Mouse (Mus musculus): ENCODE data around the gene Pde4d. TPM values are rescaled to one million over a fixed set of nuclear protein-coding genes. Genes with fewer than 3 reads are reported as not detected.

Gene Pde4d
- polyA plus RNA-seq, 1 experiment from 2014 or later = 9.8 TPM

DNA sequence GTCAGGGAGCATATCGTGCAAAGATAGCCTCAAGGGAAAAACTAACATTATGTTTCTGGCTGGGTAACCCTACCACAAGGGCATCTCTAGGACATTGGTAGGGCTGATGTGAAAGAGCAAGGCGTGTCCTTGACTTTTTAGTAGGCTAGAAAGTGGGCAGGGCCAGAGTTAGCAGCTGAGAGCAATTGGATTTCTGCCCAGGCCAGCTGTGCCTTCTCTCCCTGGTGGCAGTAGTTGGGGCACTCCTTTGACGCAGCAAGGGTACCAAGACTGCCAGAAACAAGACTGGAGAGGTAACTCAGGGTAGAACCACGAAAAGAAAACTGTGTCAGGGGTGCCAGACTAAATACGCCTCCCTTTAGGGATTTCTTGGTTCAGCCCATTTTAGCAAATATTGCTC, 1536.1 kb downstream of the Pde4d start:
- WGBS = 85% methylated on average over 5 of the region's 5 CpGs

GRCm38 (mm10) chr13:109992775-109993505, 1543.2 kb downstream of the Pde4d start:
- no peaks in the 10 kb centered on the region for H3K4me1 ChIP-seq
- no peak overlapping the region for H3K4me3 ChIP-seq
- no peak overlapping the region for H3K27ac ChIP-seq
- H3K9me3 ChIP-seq = no peaks in the 10 kb centered on the region
- 76% methylated on average over 5 of the region's 5 CpGs for WGBS
- H3K36me3 ChIP-seq (replicated peaks) = no peaks in the 10 kb centered on the region
- H3K27me3 ChIP-seq (ENCODE audit: poor library complexity, severe bottlenecking) = no peaks in the 10 kb centered on the region
- DNase-seq (ENCODE audit: extremely low spot score, low spot score) = no peak

More for the DNA sequence above, 1536.1 kb downstream of the Pde4d start:
- Histone ChIP-seq H3K4me1 (no peaks in the 10 kb centered on the region), H3K36me3 (replicated peaks) (no peaks in the 10 kb centered on the region), H3K4me3 (no peak overlapping the region), H3K27me3 (ENCODE audit: poor library complexity, severe bottlenecking) (no peaks in the 10 kb centered on the region), H3K9me3 (no peaks in the 10 kb centered on the region), H3K27ac (no peak overlapping the region)
- no peak for DNase-seq (ENCODE audit: extremely low spot score, low spot score)

DNA sequence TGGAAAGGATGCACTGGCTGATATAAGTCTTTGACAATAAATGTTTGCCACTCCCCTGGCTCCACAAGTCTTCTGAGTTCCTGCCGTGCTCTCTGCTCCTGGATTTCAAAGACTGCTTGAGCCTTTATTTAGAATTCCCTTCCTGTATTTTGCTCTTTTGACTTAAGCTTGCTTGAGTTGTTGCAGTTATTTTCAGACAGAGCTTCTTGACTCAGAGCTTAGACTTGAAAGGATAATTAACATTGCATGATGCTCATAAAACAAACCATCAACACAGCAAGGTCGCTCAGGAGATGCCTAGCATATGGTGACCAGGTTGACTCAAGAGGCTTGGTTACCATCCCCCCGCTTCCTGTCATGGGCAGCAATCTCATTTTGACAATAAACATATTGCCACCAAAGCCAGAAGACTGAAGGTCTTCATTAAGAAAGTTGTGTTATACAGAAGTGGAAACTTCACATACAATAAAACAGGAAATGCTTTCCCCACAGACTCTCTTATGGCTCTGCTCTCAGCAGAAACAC, 1544.6 kb downstream of the Pde4d start:
- no peaks in the 10 kb centered on the region for H3K27me3 ChIP-seq (ENCODE audit: poor library complexity, severe bottlenecking)
- no peak for DNase-seq (ENCODE audit: extremely low spot score, low spot score)
- H3K36me3 ChIP-seq (replicated peaks) = no peaks in the 10 kb centered on the region
- H3K4me1 ChIP-seq = no peaks in the 10 kb centered on the region
- WGBS = 78% methylated on average over 3 of the region's 3 CpGs
- H3K4me3 ChIP-seq = no peak overlapping the region
- no peaks in the 10 kb centered on the region for H3K9me3 ChIP-seq
- no peak overlapping the region for H3K27ac ChIP-seq

GRCm38 (mm10) chr13:110002081-110002480, 1552.3 kb downstream of the Pde4d start:
- H3K9me3 ChIP-seq = no peaks in the 10 kb centered on the region
- peaks cover 12% of the 10 kb centered on the region for H3K27me3 ChIP-seq (ENCODE audit: poor library complexity, severe bottlenecking)
- H3K36me3 ChIP-seq (replicated peaks) = no peaks in the 10 kb centered on the region
- DNase-seq (ENCODE audit: extremely low spot score, low spot score) = no peak
- WGBS = 92% methylated on average over 3 of the region's 3 CpGs
- H3K4me3 ChIP-seq = no peak overlapping the region
- no peaks in the 10 kb centered on the region for H3K4me1 ChIP-seq
- no peak overlapping the region for H3K27ac ChIP-seq

MicroRNAs within 50 kb of the gene (microRNA counts, 519-probe panel; counts per million panel counts)
- microRNA mmu-miR-1904 (341 counts per million, percentile 65 among the panel's probes with 10 or more counts), microRNA mmu-miR-582-3p (341 counts per million, percentile 65 among the panel's probes with 10 or more counts), microRNA mmu-miR-582-5p (341 counts per million, percentile 65 among the panel's probes with 10 or more counts)

Small RNAs within 50 kb of the gene (microRNA-seq; reads per million reads assigned to microRNA genes)
- gene Mir1904 (not detected), gene Mir582 (25.4 reads per million, percentile 33 among the genes with 10 or more reads in this experiment)

Other genes with a start within 250 kb of the Pde4d start
- 0.81 and 0.89 TPM in 2 replicates for gene Elovl7, start 235.5 kb upstream of the Pde4d start, polyA plus RNA-seq (2016; fragmentation: Nextera tagmentation; extraction: Ambion mirVana)
- gene Depdc1b, start 133.6 kb upstream of the Pde4d start, polyA plus RNA-seq (2016; fragmentation: Nextera tagmentation; extraction: Ambion mirVana) = 21.4 and 22.9 TPM in 2 replicates

Data from forebrain, embryonic 10.5 days (tissue).